Mouse (Mus musculus) liver, embryonic 15.5 days (tissue): ENCODE measurements around the gene Syne4. TPM values are rescaled to one million over a fixed set of nuclear protein-coding genes. Genes with fewer than 3 reads are reported as not detected.
A peak's percentile ranks its signal among the peaks of the same experiment; 100 is the strongest.

Experiments used
- ATAC-seq: fragments of 200-750 bp; cut with Nextera tagmentation; 2 replicates; pipeline ENCODE4 v1.8.0; 2017; ENCODE audit warnings: moderate number of reproducible peaks, mild to moderate bottlenecking, moderate library complexity; ENCODE audit not compliant: insufficient read depth
- H3K27ac ChIP-seq: fragments of 300-500 bp; sonication (generic); replicated peaks from 2 replicates; pipeline ENCODE4 v1.5.1; 2015; ENCODE audit warnings: mild to moderate bottlenecking, inconsistent platforms
- H3K27me3 ChIP-seq: fragments of 300-500 bp; sonication (generic); 2 replicates; pipeline ENCODE4 v1.6.1; 2015; ENCODE audit warnings: mild to moderate bottlenecking, inconsistent platforms
- H3K36me3 ChIP-seq: fragments of 300-500 bp; sonication (generic); replicated peaks from 2 replicates; pipeline ENCODE4 v1.6.1; 2015; ENCODE audit warnings: moderate library complexity, mild to moderate bottlenecking, inconsistent platforms
- H3K4me1 ChIP-seq: fragments of 300-500 bp; sonication (generic); replicated peaks from 2 replicates; pipeline ENCODE4 v1.6.1; 2015; ENCODE audit warnings: inconsistent platforms
- H3K4me2 ChIP-seq: fragments of 300-500 bp; sonication (generic); 2 replicates; pipeline ENCODE4 v1.6.1; 2015; ENCODE audit warnings: moderate library complexity, mild to moderate bottlenecking, inconsistent platforms
- H3K4me3 ChIP-seq: fragments of 300-500 bp; sonication (generic); replicated peaks from 2 replicates; pipeline ENCODE4 v1.5.1; 2015; ENCODE audit warnings: mild to moderate bottlenecking, inconsistent platforms
- H3K9ac ChIP-seq: fragments of 300-500 bp; sonication (generic); 2 replicates; pipeline ENCODE4 v1.6.1; 2015; ENCODE audit warnings: moderate library complexity, mild to moderate bottlenecking, inconsistent platforms
- H3K9me3 ChIP-seq: fragments of 300-500 bp; sonication (generic); replicated peaks from 2 replicates; pipeline ENCODE4 v1.6.1; 2016; ENCODE audit warnings: inconsistent platforms
- WGBS: fragments of 180-500 bp; shearing (Covaris S2); methylation state at CpG from one replicate; pipeline ENCODE4 v1.1.7; 2015; ENCODE audit warnings: mixed read lengths; ENCODE audit not compliant: insufficient replicate concordance; 5-methylcytosine and 5-hydroxymethylcytosine counted together
- polyA plus RNA-seq: library from polyadenylated mRNA; unstranded; fragments of >200 nt; fragmentation: Nextera tagmentation; extraction: Ambion mirVana; gene quantifications from 2 replicates; pipeline ENCODE4 v1.2.1, GENCODE M21; 2015

Syne4 gene
- polyA plus RNA-seq, 1 experiment from 2014 or later: 15.7 TPM

DNA sequence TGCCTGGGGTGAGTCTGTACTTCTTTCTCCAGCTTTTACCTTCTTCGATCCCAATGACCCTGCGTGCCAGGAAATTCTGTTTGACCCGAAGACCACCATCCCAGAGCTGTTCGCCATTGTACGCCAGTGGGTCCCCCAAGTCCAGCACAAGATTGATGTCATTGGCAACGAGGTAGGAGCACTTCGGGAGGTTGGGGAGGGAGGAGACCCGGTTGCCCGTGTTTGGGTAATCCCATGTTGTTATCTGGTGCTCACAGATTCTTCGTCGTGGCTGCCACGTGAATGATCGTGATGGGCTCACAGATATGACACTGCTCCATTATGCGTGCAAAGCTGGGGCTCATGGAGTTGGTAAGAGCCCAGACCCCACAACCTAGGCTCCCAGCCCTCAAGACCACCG lies 17.8 kb upstream of the Syne4 start:
- Histone ChIP-seq H3K4me3 (no peak overlapping the region), H3K4me1 (no peaks in the 10 kb centered on the region), H3K27me3 (peaks cover 4% of the 10 kb centered on the region), H3K9me3 (no peaks in the 10 kb centered on the region), H3K4me2 (no peak overlapping the region), H3K36me3 (no peaks in the 10 kb centered on the region), H3K27ac (no peak overlapping the region), H3K9ac (no peak overlapping the region)
- no peak for ATAC-seq
- WGBS: 52% methylated on average over 15 of the region's 15 CpGs

DNA sequence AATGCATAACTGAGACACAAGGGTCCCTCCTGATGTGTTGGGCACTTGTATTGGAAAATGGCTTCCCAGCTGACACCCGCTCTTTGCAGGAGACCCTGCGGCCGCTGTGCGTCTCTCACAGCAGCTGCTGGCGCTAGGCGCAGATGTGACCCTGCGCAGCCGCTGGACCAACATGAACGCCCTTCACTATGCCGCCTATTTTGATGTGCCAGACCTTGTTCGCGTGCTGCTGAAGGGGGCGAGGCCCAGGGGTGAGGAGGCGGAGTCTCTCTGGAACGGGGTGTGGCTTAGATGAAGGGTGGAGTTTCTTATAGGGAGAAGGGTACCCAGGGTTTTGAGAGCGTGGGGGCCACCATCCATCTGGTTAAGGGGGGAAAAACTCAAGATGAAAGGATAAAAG lies 17.3 kb upstream of the Syne4 start:
- ATAC-seq: no peak

DNA sequence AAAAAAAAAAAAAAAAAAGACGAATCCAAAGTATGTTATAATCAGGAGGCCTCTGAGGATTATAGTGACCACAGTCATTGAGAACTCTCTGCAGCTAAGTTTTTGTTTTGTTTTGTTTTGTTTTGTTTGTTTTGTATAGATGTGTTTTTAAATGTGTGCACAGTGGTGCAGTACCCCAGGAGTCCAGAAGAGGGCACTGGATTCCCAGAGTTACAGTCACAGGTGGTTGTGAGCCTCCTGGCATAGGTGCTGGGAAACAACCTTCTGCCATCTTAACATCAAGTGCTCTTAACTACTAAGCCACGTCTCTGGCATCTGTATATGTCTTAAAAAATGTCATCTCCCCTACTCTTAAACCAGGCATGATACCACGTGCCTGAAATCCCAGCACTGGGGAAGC lies 13.7 kb upstream of the Syne4 start:
- H3K27ac ChIP-seq: no peak overlapping the region
- H3K4me2 ChIP-seq: no peak overlapping the region
- no peak overlapping the region for H3K4me3 ChIP-seq
- H3K4me1 ChIP-seq: no peaks in the 10 kb centered on the region
- no peaks in the 10 kb centered on the region for H3K9me3 ChIP-seq
- 24% methylated on average over 3 of the region's 3 CpGs for WGBS
- H3K9ac ChIP-seq: no peak overlapping the region
- no peak for ATAC-seq
- no peaks in the 10 kb centered on the region for H3K36me3 ChIP-seq
- H3K27me3 ChIP-seq: no peaks in the 10 kb centered on the region

More for the DNA sequence above, 17.3 kb upstream of the Syne4 start:
- H3K36me3 ChIP-seq: no peaks in the 10 kb centered on the region
- H3K9me3 ChIP-seq: no peaks in the 10 kb centered on the region
- H3K9ac ChIP-seq: no peak overlapping the region
- no peak overlapping the region for H3K4me3 ChIP-seq
- no peaks in the 10 kb centered on the region for H3K4me1 ChIP-seq
- no peak overlapping the region for H3K4me2 ChIP-seq
- no peaks in the 10 kb centered on the region for H3K27me3 ChIP-seq
- H3K27ac ChIP-seq: no peak overlapping the region
- 73% methylated on average over 16 of the region's 16 CpGs for WGBS

GRCm38 (mm10) chr7:30306083-30306779 lies 8.4 kb upstream of the Syne4 start:
- H3K4me1 ChIP-seq: peaks cover 22% of the 10 kb centered on the region
- whole genome bisulfite sequencing: 84% methylated on average over 16 of the region's 16 CpGs
- no peaks in the 10 kb centered on the region for H3K9me3 ChIP-seq
- no peak overlapping the region for H3K27ac ChIP-seq
- H3K36me3 ChIP-seq: no peaks in the 10 kb centered on the region
- no peak overlapping the region for H3K9ac ChIP-seq
- no peaks in the 10 kb centered on the region for H3K27me3 ChIP-seq
- no peak for ATAC-seq
- H3K4me3 ChIP-seq: no peak overlapping the region
- H3K4me2 ChIP-seq: no peak overlapping the region

DNA sequence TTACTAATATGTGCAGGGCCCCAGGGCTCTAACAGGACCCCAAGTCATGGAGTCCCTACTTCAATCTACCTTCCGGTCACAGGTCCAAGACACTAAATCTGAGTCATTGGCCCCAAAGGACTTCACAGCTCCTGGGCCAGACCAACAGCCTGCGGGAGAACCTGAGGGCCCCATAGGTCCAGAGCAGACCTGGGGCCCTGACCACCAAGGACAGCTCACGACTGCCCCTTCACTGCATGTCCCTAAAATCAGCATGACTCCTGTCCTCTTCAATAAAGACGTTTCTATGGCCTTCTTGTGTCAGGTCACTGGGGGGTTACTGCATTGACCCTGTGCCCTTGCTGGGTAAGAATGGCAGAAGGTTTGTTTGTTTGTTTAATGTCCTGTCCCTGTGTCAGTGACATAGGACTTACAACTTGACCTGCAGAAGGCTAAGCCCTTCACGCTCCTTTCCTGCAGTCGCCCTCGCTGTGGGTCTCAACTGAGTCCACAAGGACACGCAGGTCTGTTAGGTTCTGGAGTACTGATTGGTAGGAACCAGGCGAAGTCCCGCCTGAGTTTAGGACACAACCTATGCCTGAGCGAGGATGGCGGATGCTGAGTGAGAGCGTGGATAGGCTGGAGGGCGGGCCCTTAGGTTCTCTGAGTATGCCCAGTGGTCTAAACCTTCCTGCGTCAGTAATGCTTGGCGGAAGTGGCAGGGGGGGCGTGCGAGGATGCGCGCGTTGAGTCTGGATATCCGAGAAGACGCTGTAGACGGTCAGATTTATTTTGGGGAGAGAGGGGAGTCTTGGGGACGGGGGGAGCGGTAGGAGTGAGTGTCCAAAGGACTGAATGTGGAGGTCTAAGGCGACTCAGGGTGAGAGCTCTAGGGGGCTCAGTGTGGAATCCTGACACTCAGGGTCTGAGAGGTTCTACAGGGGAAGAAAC lies 6.3 kb upstream of the Syne4 start, which contains the start of gene Alkbh6:
Alkbh6 (plus strand) TSS at position 642 of the 930 bp plus-strand sequence.
- Histone ChIP-seq H3K4me1 (peaks cover 22% of the 10 kb centered on the region), H3K4me2 (peak within 1 kb of the TSS; percentile 86), H3K36me3 (0 out of 2 replicates have a peak, but pooled peaks cover 3% of the 10 kb centered on the region), H3K27ac (peak within 1 kb of the TSS; percentile 19; the same call in 1 of the 2 replicates), H3K9me3 (no peaks in the 10 kb centered on the region), H3K9ac (peak within 1 kb of the TSS; percentile 48; the same call in 1 of the 2 replicates), H3K4me3 (peak within 1 kb of the TSS; percentile 64), H3K27me3 (no peaks in the 10 kb centered on the region)
- 6% methylated on average over 27 of the region's 27 CpGs for WGBS
- peak; percentile 98 for ATAC-seq

GRCm38 (mm10) chr7:30309395-30310129 lies 5.0 kb upstream of the Syne4 start:
- 51% methylated on average over 15 of the region's 15 CpGs for WGBS
- Histone ChIP-seq H3K4me2 (peak overlapping the region; percentile 86), H3K27me3 (no peaks in the 10 kb centered on the region), H3K4me1 (peaks cover 24% of the 10 kb centered on the region), H3K9me3 (no peaks in the 10 kb centered on the region), H3K9ac (peak overlapping the region; percentile 48; the same call in 1 of the 2 replicates), H3K27ac (no peak overlapping the region), H3K36me3 (0 out of 2 replicates have a peak, but pooled peaks cover 3% of the 10 kb centered on the region), H3K4me3 (peak overlapping the region; percentile 64)
- ATAC-seq: no peak

DNA sequence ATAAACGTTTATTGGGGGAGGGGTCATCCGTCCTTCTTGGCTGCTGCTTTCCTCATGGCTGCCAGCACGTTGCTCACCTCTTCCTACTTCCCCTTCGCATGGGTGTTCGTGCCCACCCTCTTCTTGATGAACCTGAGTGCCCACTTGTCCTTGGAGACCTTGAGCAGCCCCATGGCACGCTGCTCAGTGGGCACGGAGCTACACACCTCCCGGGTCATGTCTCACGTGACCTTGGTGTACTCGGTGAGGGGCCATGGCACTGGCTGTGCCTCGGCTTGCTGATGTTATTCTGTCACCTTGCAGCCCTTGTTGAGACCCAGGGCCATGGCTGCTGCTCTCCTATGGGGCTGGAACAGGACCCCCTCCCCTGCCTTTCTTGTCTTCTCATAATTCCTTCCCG lies 4.5 kb upstream of the Syne4 start:
- H3K27ac ChIP-seq: no peak overlapping the region
- H3K9ac ChIP-seq: no peak overlapping the region
- H3K27me3 ChIP-seq: no peaks in the 10 kb centered on the region
- H3K36me3 ChIP-seq: 0 out of 2 replicates have a peak, but pooled peaks cover 3% of the 10 kb centered on the region
- no peaks in the 10 kb centered on the region for H3K9me3 ChIP-seq
- H3K4me3 ChIP-seq: no peak overlapping the region
- no peak overlapping the region for H3K4me2 ChIP-seq
- WGBS: 68% methylated on average over 12 of the region's 12 CpGs
- no peak for ATAC-seq
- H3K4me1 ChIP-seq: peaks cover 28% of the 10 kb centered on the region

GRCm38 (mm10) chr7:30313666-30314320 lies 814 bp upstream of the Syne4 start:
- no peaks in the 10 kb centered on the region for H3K9me3 ChIP-seq
- peak overlapping the region; percentile 47 for H3K4me2 ChIP-seq
- H3K36me3 ChIP-seq: 0 out of 2 replicates have a peak, but pooled peaks cover 3% of the 10 kb centered on the region
- no peak overlapping the region for H3K9ac ChIP-seq
- no peak overlapping the region; the same call in 1 of the 2 replicates for H3K27ac ChIP-seq
- ATAC-seq: peak; percentile 20; the same call in 1 of the 2 replicates
- peak overlapping the region; percentile 46 for H3K4me3 ChIP-seq
- H3K27me3 ChIP-seq: no peaks in the 10 kb centered on the region
- WGBS: 60% methylated on average over 27 of the region's 27 CpGs
- peaks cover 25% of the 10 kb centered on the region for H3K4me1 ChIP-seq

DNA sequence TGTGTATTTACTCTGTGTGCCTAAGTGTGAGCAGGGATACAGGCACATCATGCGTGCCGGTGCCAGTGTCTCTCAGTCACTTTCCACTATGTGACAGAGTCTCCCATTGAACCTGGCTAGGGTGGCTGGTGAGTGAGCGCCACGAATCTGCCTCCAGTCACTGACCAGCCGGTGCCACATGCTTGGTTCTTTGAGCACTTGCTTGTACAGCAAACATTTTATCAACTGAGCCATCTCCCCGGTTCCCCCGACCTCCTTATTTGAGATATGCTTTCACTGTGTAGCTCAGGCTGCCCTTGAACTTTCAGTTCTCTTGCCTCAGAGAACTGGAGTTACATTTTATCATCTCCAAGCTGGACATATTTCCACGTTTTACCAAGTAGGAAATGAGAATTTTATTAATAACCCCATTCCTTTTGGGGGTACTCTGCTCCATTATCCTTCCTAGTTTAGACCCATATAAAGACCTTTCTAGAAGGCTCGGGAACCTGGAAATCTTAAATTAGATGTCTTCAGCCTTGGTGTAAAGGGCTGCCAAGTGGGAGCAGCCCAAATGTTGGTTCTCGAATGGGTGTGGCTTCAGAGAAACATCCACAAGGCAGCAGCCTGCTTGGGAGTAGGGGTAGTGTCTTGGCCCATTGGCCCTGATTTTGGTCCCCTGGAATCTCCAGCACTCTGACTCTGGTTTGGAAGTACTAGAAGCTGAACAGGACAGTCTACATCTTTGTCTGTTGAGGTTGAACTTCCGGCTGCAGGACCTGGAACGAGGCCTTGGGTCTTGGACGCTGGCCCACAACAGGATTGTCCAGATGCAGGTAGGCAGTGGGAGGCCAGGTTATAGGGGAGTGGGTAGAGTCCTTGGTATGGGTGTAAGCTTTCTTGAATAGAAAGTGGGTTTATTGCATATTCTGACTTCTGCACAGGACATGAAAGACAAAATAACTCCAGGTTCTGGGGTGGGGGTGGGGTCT lies 1.2 kb downstream of the Syne4 start:
- Histone ChIP-seq H3K27me3 (no peaks in the 10 kb centered on the region), H3K4me2 (peak overlapping the region; percentile 47), H3K4me3 (peak overlapping the region; percentile 30), H3K36me3 (0 out of 2 replicates have a peak, but pooled peaks cover 3% of the 10 kb centered on the region), H3K9ac (no peak overlapping the region), H3K27ac (no peak overlapping the region), H3K4me1 (peaks cover 20% of the 10 kb centered on the region), H3K9me3 (no peaks in the 10 kb centered on the region)
- no peak for ATAC-seq
- 50% methylated on average over 13 of the region's 13 CpGs for WGBS
